Mouse (Mus musculus) liver, embryonic 14.5 days (tissue): ENCODE measurements around the gene Rps6kc1. TPM values are rescaled to one million over a fixed set of nuclear protein-coding genes. Genes with fewer than 3 reads are reported as not detected.

Source experiments
- ATAC-seq: fragments of 200-750 bp; cut with Nextera tagmentation; 2 replicates; pipeline ENCODE4 v1.8.0; 2017; ENCODE audit warnings: moderate number of reproducible peaks, mild to moderate bottlenecking, moderate library complexity; ENCODE audit not compliant: insufficient read depth
- DNase-seq, 3 experiments: peaks; one replicate each; pipeline ENCODE4 v3.0.0-alpha.2; 2012 to 2013; ENCODE audit warnings: low read depth in 3 of 3, low spot score in 3 of 3
- H3K27ac ChIP-seq: fragments of 300-500 bp; sonication (generic); 2 replicates; pipeline ENCODE4 v1.5.1; 2014; ENCODE audit warnings: moderate library complexity, mild to moderate bottlenecking, control low read depth, inconsistent platforms
- H3K27me3 ChIP-seq: fragments of 300-500 bp; sonication (generic); 2 replicates; pipeline ENCODE4 v1.6.1; 2014; ENCODE audit warnings: mild to moderate bottlenecking, low read length, moderate library complexity; ENCODE audit not compliant: control insufficient read depth, insufficient read depth
- H3K36me3 ChIP-seq: fragments of 300-500 bp; sonication (generic); replicated peaks from 2 replicates; pipeline ENCODE4 v1.6.1; 2014; ENCODE audit warnings: low read depth; ENCODE audit not compliant: control insufficient read depth, insufficient read depth
- H3K4me1 ChIP-seq, 2 experiments: fragments of 200-500 bp in 1 of 2; fragments of 300-500 bp in 1 of 2; sonication (generic) in 1 of 2; replicated peaks; 2 replicates each; pipeline ENCODE4 v1.6.1; 2012 to 2014; ENCODE audit warnings: antibody characterized with exemption in 1 of 2, inconsistent platforms in 1 of 2, low read length in 1 of 2; ENCODE audit not compliant: control insufficient read depth in 2 of 2, insufficient read depth in 2 of 2
- H3K4me2 ChIP-seq: fragments of 300-500 bp; sonication (generic); 2 replicates; pipeline ENCODE4 v1.6.1; 2014; ENCODE audit warnings: low read depth, mild to moderate bottlenecking, control low read depth, moderate library complexity
- H3K4me3 ChIP-seq, 2 experiments: fragments of 200-500 bp in 1 of 2; fragments of 300-500 bp in 1 of 2; sonication (generic) in 1 of 2; 2 replicates each; pipeline ENCODE4 v1.5.1; 2012 to 2014; ENCODE audit warnings: low read depth in 2 of 2, low read length in 2 of 2, mild to moderate bottlenecking in 2 of 2, control low read depth in 1 of 2, inconsistent platforms in 1 of 2, moderate library complexity in 1 of 2; ENCODE audit not compliant: insufficient read depth in 1 of 2
- H3K9ac ChIP-seq: fragments of 300-500 bp; sonication (generic); replicated peaks from 2 replicates; pipeline ENCODE4 v1.6.1; 2014; ENCODE audit warnings: mild to moderate bottlenecking, control low read depth, moderate library complexity
- H3K9me3 ChIP-seq: fragments of 300-500 bp; sonication (generic); 2 replicates; pipeline ENCODE4 v1.6.1; 2016; ENCODE audit warnings: low read length, mixed read lengths; ENCODE audit not compliant: control insufficient read depth
- CTCF ChIP-seq: IDR thresholded peaks from 2 replicates; pipeline ENCODE4 v1.5.1; 2016; ENCODE audit warnings: antibody characterized with exemption, low read depth, control low read depth
- EP300 ChIP-seq: IDR thresholded peaks from 2 replicates; pipeline ENCODE4 v1.6.1; 2016; ENCODE audit warnings: antibody characterized with exemption, low read depth
- WGBS: fragments of 180-500 bp; shearing (Covaris S2); extraction: QIAGEN DNeasy Blood & Tissue Kit; methylation state at CpG from one replicate; pipeline ENCODE4 v1.1.7; 2014; ENCODE audit not compliant: insufficient replicate concordance; 5-methylcytosine and 5-hydroxymethylcytosine counted together
- polyA plus RNA-seq, 2 experiments: library from polyadenylated mRNA; depleted of rRNA in 1 of 2; stranded (reverse) in 1 of 2; unstranded in 1 of 2; fragments of >200 nt; fragmentation: Nextera tagmentation in 1 of 2; extraction: Ambion mirVana in 1 of 2; gene quantifications; 2 replicates each; pipeline versions ENCODE4 v1.2.1 to v1.2.3; 2012 to 2014

The Rps6kc1 gene
- polyA plus RNA-seq, 2 experiments: 1.9 to 3.5 TPM

DNA sequence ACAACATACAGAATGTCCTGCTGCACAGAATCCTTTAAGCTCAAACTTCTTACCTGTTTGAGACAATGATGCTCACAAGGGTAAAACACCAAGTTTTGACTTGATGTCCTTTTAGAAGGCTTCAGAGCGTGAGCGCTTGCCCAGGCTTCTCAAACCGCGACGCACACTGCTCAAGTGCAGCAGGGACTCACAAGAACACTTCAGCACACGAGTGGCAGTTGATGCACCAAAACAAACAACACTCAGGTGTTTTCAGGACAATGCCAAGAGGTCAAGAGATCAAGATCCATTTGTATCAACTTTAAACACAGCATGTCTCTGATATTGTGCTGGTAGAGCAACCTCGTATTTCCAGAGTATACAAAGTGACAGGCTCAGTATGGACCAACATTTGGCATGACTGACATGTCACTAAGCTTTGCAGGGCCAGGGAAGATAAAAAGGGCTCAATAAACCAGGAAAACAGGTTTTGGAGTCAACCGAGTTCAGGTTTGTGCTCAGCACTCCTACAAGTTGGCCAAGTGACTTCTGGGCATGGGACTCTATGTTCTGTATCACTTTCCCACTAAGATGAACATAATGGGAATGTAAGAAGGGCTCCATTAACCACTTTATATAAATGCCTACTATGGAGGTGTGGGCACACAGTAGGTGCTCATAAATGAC is 78.5 kb downstream of the Rps6kc1 start:
- Histone ChIP-seq H3K4me3 (no peak overlapping the region), H3K36me3 (no peaks in the 10 kb centered on the region), H3K9me3 (no peaks in the 10 kb centered on the region), H3K27me3 (no peaks in the 10 kb centered on the region), H3K4me1 (no peaks in the 10 kb centered on the region), H3K9ac (no peak overlapping the region), H3K27ac (no peak overlapping the region), H3K4me2 (no peak overlapping the region)
- WGBS: 71% methylated on average over 8 of the region's 8 CpGs
- DNase-seq (no peak), ATAC-seq (no peak)
- TF ChIP-seq CTCF: no peak
- no peak for TF ChIP-seq EP300

DNA sequence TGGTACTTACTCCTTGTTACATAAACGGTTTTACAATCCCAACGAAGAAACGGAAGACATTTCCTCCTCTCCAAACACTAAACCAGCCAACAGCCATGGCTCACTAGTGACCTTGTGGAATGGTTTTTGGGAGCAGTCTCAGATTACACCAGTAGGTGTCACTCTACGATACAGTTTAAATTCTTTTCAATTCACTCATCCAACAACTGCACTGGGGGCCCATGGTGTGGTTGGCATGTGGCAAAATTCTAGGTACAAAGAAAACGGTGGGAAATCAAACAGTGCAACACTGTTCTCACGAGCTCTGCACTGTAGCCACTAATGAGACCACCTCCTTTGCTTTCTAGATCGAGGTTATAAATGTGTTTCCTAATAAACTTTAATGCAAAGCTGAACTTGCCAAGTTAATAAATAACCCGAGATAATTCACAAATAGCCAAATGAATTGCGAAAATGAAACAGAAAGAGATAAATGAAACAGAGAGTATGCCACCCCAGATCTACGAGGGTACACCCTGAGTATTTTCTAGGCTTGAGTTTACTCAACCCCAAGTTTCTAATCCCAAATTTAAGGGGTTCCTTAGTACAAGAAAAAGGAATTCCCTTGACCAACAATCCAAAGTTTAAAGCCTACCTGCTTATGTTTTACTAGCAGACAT is 79.6 kb downstream of the Rps6kc1 start:
- Histone ChIP-seq H3K9ac (no peak overlapping the region), H3K4me3 (no peak overlapping the region), H3K36me3 (no peaks in the 10 kb centered on the region), H3K27ac (no peak overlapping the region), H3K27me3 (no peaks in the 10 kb centered on the region), H3K9me3 (no peaks in the 10 kb centered on the region), H3K4me2 (no peak overlapping the region), H3K4me1 (no peaks in the 10 kb centered on the region)
- ATAC-seq (no peak), DNase-seq (peak; percentile 23 to 39 (median 33))
- WGBS: 35% methylated on average over 10 of the region's 10 CpGs
- TF ChIP-seq CTCF: peak; percentile 59
- TF ChIP-seq EP300: no peak

DNA sequence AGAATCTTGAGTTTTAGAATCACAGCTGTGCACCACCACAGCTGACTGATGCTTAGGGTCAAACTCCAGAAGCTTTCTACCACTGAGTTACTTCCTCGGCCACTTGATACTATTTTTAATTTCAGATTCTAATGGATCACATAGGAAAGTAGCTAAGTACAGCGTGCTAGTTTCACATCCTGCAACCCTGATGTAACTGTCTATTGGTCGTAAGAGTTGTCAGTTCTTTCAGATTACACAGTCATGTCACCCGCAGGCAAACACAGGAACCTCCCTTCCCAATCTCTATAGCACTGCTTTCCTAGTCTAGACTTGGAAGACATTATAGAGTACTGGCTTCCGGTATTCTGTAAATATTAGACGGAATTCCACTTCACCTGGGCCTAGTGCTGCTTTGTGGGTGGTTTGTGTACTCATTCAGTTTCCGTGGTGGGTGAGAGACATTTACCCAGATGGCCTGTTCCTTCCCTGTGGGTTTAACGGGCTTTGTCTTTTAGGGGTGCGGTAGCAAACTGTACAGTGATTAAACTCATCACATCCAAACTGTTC is 85.0 kb downstream of the Rps6kc1 start:
- WGBS: 66% methylated on average over 9 of the region's 9 CpGs
- TF ChIP-seq CTCF (no peak), EP300 (no peak)
- DNase-seq: no peak

DNA sequence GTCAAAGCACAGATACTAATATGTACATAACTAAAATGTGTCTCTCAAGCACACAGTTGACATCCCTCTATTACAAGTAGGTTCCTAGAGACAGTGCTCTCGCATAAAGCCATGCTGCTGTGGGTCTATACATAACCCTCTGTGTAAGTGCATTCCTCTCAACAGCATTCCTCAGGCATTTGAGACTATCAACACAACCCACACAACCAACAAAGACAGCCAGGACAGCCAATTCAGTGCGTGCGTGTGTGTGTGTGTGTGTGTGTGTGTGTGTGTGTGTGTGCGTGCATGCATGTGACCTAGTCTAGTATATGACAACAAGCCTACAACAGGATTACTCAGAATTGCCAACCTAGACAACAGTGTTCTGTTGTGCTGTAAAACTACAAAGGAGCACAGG is 87.8 kb downstream of the Rps6kc1 start:
- H3K27ac ChIP-seq: no peak overlapping the region
- 77% methylated on average over 4 of the region's 4 CpGs for WGBS
- no peak overlapping the region for H3K9ac ChIP-seq
- H3K36me3 ChIP-seq: no peaks in the 10 kb centered on the region
- H3K9me3 ChIP-seq: no peaks in the 10 kb centered on the region
- no peak overlapping the region for H3K4me2 ChIP-seq
- peaks cover 0 to 6% of the 10 kb centered on the region in 2 experiments; a peak in 1 of 4 replicates for H3K4me1 ChIP-seq
- H3K27me3 ChIP-seq: no peaks in the 10 kb centered on the region
- no peak for ATAC-seq
- DNase-seq: no peak
- H3K4me3 ChIP-seq: no peak overlapping the region
- no peak for TF ChIP-seq CTCF
- no peak for TF ChIP-seq EP300

More for the DNA sequence above, 85.0 kb downstream of the Rps6kc1 start:
- Histone ChIP-seq H3K36me3 (no peaks in the 10 kb centered on the region), H3K9me3 (no peaks in the 10 kb centered on the region), H3K4me3 (no peak overlapping the region), H3K4me1 (no peaks in the 10 kb centered on the region), H3K4me2 (no peak overlapping the region), H3K9ac (no peak overlapping the region), H3K27ac (no peak overlapping the region), H3K27me3 (no peaks in the 10 kb centered on the region)
- ATAC-seq: no peak

DNA sequence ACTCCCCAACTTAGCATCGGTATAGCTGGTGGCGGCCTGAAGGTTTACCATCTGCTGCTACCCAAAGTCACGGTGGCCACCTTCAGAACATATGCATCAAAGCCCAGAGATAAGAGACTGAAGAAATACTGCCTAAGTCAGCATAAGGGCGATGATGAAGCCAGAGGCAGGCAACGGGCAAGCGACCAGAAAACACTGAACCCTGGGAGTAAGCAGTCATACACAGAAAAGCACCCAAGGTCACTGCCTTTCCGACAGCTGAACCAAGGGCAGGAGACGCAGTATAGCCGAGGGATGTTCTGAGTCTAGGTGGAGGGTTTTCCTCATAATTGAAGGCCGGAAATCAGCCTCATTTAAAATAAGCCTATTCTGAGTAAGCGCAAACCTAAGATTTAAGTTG is 95.4 kb downstream of the Rps6kc1 start:
- DNase-seq: no peak
- H3K4me1 ChIP-seq: peaks cover 0 to 6% of the 10 kb centered on the region in 2 experiments; a peak in 1 of 4 replicates
- H3K9ac ChIP-seq: no peak overlapping the region
- H3K4me2 ChIP-seq: no peak overlapping the region
- no peak for ATAC-seq
- H3K27me3 ChIP-seq: no peaks in the 10 kb centered on the region
- H3K27ac ChIP-seq: no peak overlapping the region
- 72% methylated on average over 11 of the region's 11 CpGs for WGBS
- no peak overlapping the region for H3K4me3 ChIP-seq
- H3K36me3 ChIP-seq: no peaks in the 10 kb centered on the region
- H3K9me3 ChIP-seq: no peaks in the 10 kb centered on the region
- TF ChIP-seq CTCF (no peak), EP300 (no peak)
